Mouse (Mus musculus) limb, embryonic 12.5 days (tissue): ENCODE data around the gene Ewsr1. TPM values are rescaled to one million over a fixed set of nuclear protein-coding genes. Genes with fewer than 3 reads are reported as not detected.
A peak's percentile ranks its signal among the peaks of the same experiment; 100 is the strongest.

ENCODE experiments used
- ATAC-seq: fragments of 200-750 bp; cut with Nextera tagmentation; 2 replicates; pipeline ENCODE4 v1.8.0; 2017; ENCODE audit warnings: low read depth, moderate TSS enrichment; ENCODE audit not compliant: insufficient number of reproducible peaks, insufficient read depth, low FRiP score, low TSS enrichment
- H3K27ac ChIP-seq: fragments of 300-500 bp; sonication (generic); 2 replicates; pipeline ENCODE4 v1.5.1; 2016; ENCODE audit warnings: mild to moderate bottlenecking, moderate library complexity
- H3K27me3 ChIP-seq: fragments of 300-500 bp; sonication (generic); 2 replicates; pipeline ENCODE4 v1.6.1; 2016; ENCODE audit warnings: mild to moderate bottlenecking, moderate library complexity
- H3K36me3 ChIP-seq: fragments of 300-500 bp; sonication (generic); 2 replicates; pipeline ENCODE4 v1.6.1; 2016; ENCODE audit warnings: mild to moderate bottlenecking, moderate library complexity
- H3K4me1 ChIP-seq: fragments of 300-500 bp; sonication (generic); replicated peaks from 2 replicates; pipeline ENCODE4 v1.6.1; 2016
- H3K4me2 ChIP-seq: fragments of 300-500 bp; sonication (generic); 2 replicates; pipeline ENCODE4 v1.6.1; 2016; ENCODE audit warnings: mild to moderate bottlenecking, moderate library complexity
- H3K4me3 ChIP-seq: fragments of 300-500 bp; sonication (generic); replicated peaks from 2 replicates; pipeline ENCODE4 v1.5.1; 2016; ENCODE audit warnings: mild to moderate bottlenecking
- H3K9ac ChIP-seq: fragments of 300-500 bp; sonication (generic); replicated peaks from 2 replicates; pipeline ENCODE4 v1.6.1; 2016; ENCODE audit warnings: mild to moderate bottlenecking, moderate library complexity
- H3K9me3 ChIP-seq: fragments of 300-500 bp; sonication (generic); 2 replicates; pipeline ENCODE4 v1.6.1; 2016; ENCODE audit warnings: mild to moderate bottlenecking, moderate library complexity
- whole genome bisulfite sequencing: fragments of 180-500 bp; shearing (Covaris S2); methylation state at CpG from one replicate; pipeline ENCODE4 v1.1.7; 2016; 5-methylcytosine and 5-hydroxymethylcytosine counted together
- polyA plus RNA-seq: library from polyadenylated mRNA; unstranded; fragments of >200 nt; fragmentation: Nextera tagmentation; extraction: Ambion mirVana; gene quantifications from 2 replicates; pipeline ENCODE4 v1.2.1, GENCODE M21; 2016

Ewsr1 gene
- polyA plus RNA-seq, 1 experiment from 2014 or later: 1,006 TPM

DNA sequence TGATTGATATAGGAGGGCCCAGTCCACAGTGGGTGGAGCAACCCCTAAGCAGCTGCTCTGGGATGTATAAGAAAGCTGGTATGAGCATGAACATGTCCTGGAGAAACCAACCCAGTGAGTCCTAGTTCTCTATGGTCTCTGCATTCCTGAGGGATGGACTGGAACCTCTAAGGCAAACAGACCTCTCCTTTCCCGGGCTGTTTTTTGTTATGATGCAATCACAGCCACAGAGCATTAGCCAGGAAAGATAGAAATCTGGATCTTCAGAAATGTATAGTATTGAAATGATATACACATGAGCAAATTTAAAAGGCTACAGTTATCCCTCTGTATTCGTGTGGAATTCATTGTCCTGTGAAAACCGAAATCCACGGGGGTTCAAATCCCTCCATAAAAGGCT lies 26.6 kb upstream of the Ewsr1 start:
- no peaks in the 10 kb centered on the region for H3K36me3 ChIP-seq
- H3K4me2 ChIP-seq: no peak overlapping the region
- no peak for ATAC-seq
- no peaks in the 10 kb centered on the region for H3K9me3 ChIP-seq
- H3K27me3 ChIP-seq: no peaks in the 10 kb centered on the region
- H3K27ac ChIP-seq: no peak overlapping the region
- H3K4me3 ChIP-seq: no peak overlapping the region
- H3K9ac ChIP-seq: no peak overlapping the region
- 79% methylated on average over 4 of the region's 4 CpGs for WGBS
- H3K4me1 ChIP-seq: no peaks in the 10 kb centered on the region; the same call in 1 of the 2 replicates

DNA sequence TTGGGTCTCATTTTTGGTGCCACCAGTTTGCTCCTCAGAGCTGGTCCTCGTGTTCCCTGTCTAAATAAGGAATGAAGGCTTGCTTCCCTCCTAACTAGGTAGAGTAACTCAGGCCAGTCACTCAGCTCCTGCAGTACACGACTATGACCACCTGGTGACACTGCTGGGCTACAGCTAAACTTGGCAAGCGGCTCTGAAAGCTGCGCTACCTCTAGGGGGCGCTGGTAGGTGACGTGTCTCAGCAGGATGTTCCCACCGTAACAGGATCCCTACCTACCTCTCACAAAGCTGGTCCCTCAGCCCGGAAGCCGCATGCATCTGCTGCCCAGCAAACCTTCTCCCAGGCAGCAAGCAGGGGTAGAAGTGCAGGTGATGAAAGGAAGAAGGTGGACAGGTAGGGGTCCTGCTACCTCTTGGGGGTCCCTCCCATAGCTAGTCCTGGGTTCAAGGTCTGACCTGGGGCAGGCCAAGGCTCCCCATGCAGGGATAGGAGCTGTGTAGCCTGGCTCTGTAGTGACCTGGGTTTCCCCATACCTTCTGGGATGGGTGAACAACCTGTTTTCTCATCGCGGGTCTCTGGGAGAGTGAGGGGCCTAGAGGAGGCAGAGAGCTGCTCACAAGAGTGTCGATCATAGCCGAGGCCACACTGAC lies 16.0 kb upstream of the Ewsr1 start:
- Histone ChIP-seq H3K4me2 (no peak overlapping the region), H3K36me3 (no peaks in the 10 kb centered on the region), H3K9ac (no peak overlapping the region; the same call in 1 of the 2 replicates), H3K4me3 (no peak overlapping the region), H3K4me1 (no peaks in the 10 kb centered on the region), H3K9me3 (no peaks in the 10 kb centered on the region), H3K27me3 (no peaks in the 10 kb centered on the region), H3K27ac (no peak overlapping the region)
- ATAC-seq: 0 out of 2 replicates have a peak, but pooled peaks have one; percentile 27
- 27% methylated on average over 13 of the region's 13 CpGs for WGBS

DNA sequence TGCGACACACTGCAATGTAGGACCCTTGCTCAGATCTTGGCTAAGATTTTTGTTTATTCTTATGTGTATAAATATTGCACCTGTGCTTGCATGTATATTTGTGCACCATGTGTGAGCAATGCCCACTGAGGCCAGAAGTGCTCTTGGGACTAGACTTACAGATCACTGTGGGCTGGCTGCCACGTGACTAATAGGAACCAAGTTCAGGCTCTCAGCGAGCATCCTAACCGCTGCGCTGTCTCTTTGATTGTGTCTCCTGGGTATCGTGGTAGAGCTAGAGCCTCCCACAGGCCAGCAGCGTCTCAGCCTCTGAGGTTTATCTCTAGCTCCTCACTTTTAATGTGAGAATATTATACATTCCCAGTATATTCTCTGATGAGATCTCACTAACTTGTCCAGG lies 14.6 kb upstream of the Ewsr1 start:
- Histone ChIP-seq H3K9ac (no peak overlapping the region), H3K9me3 (no peaks in the 10 kb centered on the region), H3K4me1 (no peaks in the 10 kb centered on the region), H3K4me2 (no peak overlapping the region), H3K36me3 (no peaks in the 10 kb centered on the region), H3K27me3 (no peaks in the 10 kb centered on the region), H3K27ac (no peak overlapping the region), H3K4me3 (no peak overlapping the region)
- no peak for ATAC-seq
- WGBS: 81% methylated on average over 7 of the region's 7 CpGs

DNA sequence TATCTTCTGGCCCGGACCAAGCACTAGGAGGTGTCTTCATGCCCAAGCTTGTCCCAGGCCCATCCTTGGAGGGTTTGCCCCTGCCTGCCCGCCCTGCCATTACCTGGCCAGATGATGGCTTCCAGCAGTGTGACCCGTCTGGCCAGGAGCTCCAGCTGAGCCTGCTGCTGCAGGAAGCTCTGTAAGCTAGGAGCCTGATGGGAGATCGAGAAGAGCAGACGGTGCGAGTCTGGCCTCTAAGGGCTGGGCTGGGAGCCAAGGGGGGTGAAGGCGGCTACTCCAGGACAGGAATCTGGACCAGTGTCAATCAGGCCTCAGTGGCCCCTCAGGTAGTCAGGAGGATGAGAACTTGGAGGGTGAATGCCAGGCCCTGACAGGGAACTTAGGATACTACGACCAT lies 10.4 kb upstream of the Ewsr1 start:
- peaks cover 3% of the 10 kb centered on the region for H3K36me3 ChIP-seq
- no peak overlapping the region for H3K4me2 ChIP-seq
- ATAC-seq: no peak
- H3K9ac ChIP-seq: no peak overlapping the region
- no peaks in the 10 kb centered on the region for H3K27me3 ChIP-seq
- H3K9me3 ChIP-seq: no peaks in the 10 kb centered on the region
- no peaks in the 10 kb centered on the region for H3K4me1 ChIP-seq
- H3K27ac ChIP-seq: no peak overlapping the region
- no peak overlapping the region for H3K4me3 ChIP-seq
- 62% methylated on average over 8 of the region's 8 CpGs for WGBS

DNA sequence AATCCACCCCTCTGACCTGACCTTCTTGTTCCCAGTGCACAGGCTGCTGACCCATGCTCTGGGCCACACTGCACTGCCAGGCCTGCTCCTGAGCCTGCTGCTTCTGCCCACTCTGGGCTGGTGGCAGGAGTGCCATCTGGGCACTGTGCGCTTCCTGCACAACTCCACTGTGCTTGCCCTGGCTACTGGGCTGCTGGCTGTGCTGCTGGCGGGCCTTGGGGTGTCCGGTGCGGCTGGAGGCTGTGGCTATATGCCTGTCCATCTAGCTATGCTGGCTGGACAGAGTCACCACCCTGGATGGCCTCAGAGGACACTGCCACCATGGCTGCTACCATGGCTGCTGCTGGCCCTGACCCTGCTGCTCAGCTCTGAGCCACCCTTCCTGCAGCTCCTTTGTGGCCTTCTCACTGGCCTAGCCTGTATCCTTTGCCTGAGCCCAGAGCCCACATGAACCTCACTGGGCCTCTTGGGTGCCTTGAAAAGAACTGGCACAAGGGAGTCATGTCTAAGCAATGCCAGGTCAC lies 5.0 kb upstream of the Ewsr1 start:
- H3K27ac ChIP-seq: no peak overlapping the region

DNA sequence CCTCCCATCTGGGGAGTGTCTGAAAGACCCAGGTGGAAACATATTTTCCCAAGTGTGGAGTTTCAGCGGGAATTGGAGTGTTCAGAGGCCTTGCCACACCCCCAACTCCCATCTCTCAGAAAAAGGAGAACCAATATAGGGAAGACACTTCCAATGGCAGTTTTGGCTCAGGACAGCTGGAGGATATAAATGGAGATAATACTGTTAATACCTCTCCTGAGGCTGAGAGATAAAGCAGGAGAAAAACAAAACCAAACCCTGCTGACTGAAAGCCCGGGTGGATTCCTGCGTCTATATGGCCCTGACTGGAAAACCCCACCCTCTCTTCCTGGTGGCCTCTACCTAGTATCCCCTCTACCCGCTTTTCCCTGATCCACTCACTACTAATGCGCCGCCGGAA lies 3.3 kb upstream of the Ewsr1 start:
- no peak for ATAC-seq
- no peak overlapping the region for H3K4me3 ChIP-seq
- no peak overlapping the region for H3K27ac ChIP-seq
- H3K4me2 ChIP-seq: no peak overlapping the region
- WGBS: 92% methylated on average over 7 of the region's 7 CpGs
- H3K9ac ChIP-seq: no peak overlapping the region
- peaks cover 18% of the 10 kb centered on the region for H3K36me3 ChIP-seq
- H3K4me1 ChIP-seq: peaks cover 21% of the 10 kb centered on the region
- no peaks in the 10 kb centered on the region for H3K9me3 ChIP-seq
- no peaks in the 10 kb centered on the region for H3K27me3 ChIP-seq

More for the DNA sequence above, 5.0 kb upstream of the Ewsr1 start:
- Histone ChIP-seq H3K9me3 (no peaks in the 10 kb centered on the region), H3K9ac (0 out of 2 replicates have a peak overlapping the region, but pooled peaks have one; percentile 5), H3K36me3 (peaks cover 18% of the 10 kb centered on the region), H3K4me1 (peaks cover 18% of the 10 kb centered on the region), H3K4me3 (no peak overlapping the region), H3K4me2 (no peak overlapping the region), H3K27me3 (no peaks in the 10 kb centered on the region)
- 96% methylated on average over 4 of the region's 4 CpGs for WGBS
- no peak for ATAC-seq

DNA sequence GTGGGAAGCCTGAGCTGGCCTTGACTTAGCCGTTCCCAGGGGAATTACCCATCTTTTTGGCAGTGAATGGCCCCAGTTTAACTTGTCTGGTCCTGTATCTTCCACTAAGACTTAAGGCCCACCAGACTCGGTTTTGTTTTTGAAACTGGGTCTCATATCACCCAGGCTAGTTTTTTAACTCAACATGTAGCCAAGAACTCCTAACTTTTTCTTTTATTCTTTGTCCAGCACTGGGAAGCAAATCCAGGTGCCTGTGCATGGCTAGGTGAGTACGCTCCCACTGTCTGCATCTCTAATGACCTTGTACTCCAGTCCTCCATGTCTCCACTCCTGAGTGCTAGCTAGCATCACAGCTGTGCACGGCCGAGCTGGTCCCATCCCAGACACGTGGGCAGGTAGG lies 2.6 kb upstream of the Ewsr1 start:
- 0 out of 2 replicates have a peak overlapping the region, but pooled peaks have one; percentile 4 for H3K27ac ChIP-seq
- no peak overlapping the region for H3K4me3 ChIP-seq
- peaks cover 18% of the 10 kb centered on the region for H3K36me3 ChIP-seq
- 73% methylated on average over 6 of the region's 6 CpGs for WGBS
- 0 out of 2 replicates have a peak overlapping the region, but pooled peaks have one; percentile 67 for H3K4me2 ChIP-seq
- ATAC-seq: no peak
- H3K27me3 ChIP-seq: no peaks in the 10 kb centered on the region
- no peaks in the 10 kb centered on the region for H3K9me3 ChIP-seq
- H3K9ac ChIP-seq: no peak overlapping the region
- peaks cover 28% of the 10 kb centered on the region for H3K4me1 ChIP-seq

DNA sequence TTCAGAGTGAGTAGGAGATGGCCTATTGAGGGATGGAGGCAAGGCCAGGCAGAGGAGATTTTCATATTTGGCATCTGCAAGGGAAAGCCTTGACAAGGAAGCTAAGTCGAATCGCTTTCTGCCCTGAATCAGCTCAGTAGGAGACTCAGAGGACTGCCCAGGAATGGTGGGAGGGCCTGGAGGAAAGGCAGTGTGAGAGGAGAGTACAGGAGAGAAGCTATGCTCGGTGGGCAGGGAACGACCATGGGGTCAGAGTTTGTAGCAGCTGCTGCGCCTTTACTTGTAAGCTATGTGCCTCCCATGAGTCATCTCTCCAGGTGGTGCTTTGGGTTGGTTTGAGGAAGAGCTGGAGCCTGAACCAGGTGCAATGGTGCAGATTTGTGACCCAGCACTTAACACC lies 1.7 kb upstream of the Ewsr1 start:
- Histone ChIP-seq H3K4me1 (peaks cover 36% of the 10 kb centered on the region), H3K4me3 (peak overlapping the region; percentile 100), H3K27me3 (no peaks in the 10 kb centered on the region), H3K27ac (peak overlapping the region; percentile 97; the same call in 1 of the 2 replicates), H3K36me3 (peaks cover 18% of the 10 kb centered on the region), H3K9me3 (no peaks in the 10 kb centered on the region), H3K9ac (0 out of 2 replicates have a peak overlapping the region, but pooled peaks have one; percentile 99), H3K4me2 (peak overlapping the region; percentile 67)
- no peak for ATAC-seq
- 38% methylated on average over 5 of the region's 5 CpGs for WGBS

DNA sequence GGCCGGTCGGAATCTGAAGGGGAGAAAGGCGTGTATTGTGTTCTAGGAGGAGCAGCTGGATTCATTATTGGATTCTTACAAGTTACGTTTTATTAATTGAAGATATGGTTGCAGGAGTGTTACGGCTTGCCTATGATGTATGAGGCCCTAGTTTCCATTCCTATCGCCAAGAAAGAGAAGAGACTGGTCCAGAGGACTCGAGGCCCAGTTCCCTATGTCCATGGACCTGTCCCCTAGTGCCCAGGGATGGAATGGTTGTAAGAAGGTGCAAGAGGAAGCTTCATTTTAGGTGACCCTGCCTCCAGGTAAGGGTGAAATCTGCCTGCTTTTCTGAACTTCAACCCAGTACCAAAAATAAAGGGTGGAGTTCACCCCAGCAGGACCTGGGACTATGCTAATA lies 1.2 kb upstream of the Ewsr1 start:
- H3K4me3 ChIP-seq: peak overlapping the region; percentile 100
- 2% methylated on average over 7 of the region's 7 CpGs for WGBS
- no peak for ATAC-seq
- H3K36me3 ChIP-seq: peaks cover 18% of the 10 kb centered on the region
- H3K4me1 ChIP-seq: peaks cover 37% of the 10 kb centered on the region
- peak overlapping the region; percentile 99 for H3K9ac ChIP-seq
- H3K27ac ChIP-seq: peak overlapping the region; percentile 97
- no peaks in the 10 kb centered on the region for H3K27me3 ChIP-seq
- no peaks in the 10 kb centered on the region for H3K9me3 ChIP-seq
- H3K4me2 ChIP-seq: peak overlapping the region; percentile 67

DNA sequence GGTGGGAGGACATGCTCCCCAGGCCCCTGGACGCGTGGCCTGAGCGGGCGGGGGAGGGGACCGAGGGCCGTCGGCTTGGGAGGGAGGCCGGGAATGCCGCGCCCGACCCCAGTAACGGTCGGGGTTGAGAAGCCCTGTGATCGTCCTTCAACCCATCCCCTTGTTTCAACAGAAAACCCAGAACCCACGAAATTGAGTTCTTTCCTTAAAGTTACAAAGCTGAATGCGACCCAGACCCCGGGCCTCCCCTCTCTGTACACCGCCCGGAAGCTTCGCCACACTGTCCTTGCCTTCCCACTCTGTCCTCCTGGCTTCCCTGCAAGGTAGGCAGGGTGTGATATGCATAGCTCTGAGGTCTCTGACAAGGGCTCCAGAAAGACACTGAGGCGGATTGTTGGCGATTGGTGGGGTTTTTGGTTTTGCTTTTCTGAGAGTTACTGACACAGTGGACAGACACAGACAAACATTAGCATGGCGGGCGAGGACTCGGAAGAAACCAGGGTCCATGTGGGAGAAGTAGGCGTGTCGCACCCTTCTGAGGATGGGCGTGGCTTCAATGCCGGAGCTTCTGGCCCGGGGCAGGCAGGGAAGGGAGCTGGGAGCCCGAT lies 614 bp upstream of the Ewsr1 start:
- under 1% methylated on average over 31 of the region's 31 CpGs for WGBS
- H3K9ac ChIP-seq: peak overlapping the region; percentile 99
- peak overlapping the region; percentile 100 for H3K4me3 ChIP-seq
- H3K27me3 ChIP-seq: no peaks in the 10 kb centered on the region
- peaks cover 37% of the 10 kb centered on the region for H3K4me1 ChIP-seq
- H3K36me3 ChIP-seq: peaks cover 17% of the 10 kb centered on the region
- H3K27ac ChIP-seq: peak overlapping the region; percentile 97
- H3K9me3 ChIP-seq: no peaks in the 10 kb centered on the region
- H3K4me2 ChIP-seq: peak overlapping the region; percentile 67
- peak; percentile 71 for ATAC-seq

DNA sequence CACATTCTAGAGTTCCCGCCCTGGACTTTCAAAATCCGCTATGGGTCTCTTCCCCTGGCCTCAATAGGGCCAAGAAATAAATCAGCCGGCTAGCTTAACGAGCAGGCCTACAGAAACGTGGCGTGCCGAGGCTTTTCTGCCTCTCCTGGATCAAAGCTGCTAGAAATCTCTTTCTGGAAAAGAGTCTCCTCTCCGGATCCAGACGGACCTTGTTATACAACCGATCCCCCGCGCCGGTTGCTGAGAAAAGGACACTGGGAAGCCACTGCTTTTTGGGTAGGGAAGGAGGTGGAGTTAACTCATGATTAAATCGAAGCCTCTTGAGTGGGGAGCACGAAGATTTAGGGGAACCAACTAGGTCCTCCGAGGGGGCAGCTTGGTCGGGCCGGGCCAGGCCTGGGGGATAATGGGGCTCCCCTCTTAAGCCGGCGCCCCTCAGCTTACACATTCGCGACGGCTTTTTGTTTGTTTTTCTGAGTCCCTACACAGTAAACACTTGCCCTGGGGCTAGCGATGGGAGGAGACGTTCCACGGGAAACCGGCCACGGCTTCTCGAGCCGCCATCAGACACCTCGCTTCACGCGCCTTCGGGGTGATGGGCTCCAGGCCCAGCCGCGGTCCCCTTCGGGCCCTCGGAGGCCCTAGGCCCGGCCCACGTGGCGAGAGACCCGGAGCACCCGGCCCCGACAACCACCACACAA lies 881 bp downstream of the Ewsr1 start:
- Histone ChIP-seq H3K27ac (peak overlapping the region; percentile 97), H3K27me3 (no peaks in the 10 kb centered on the region), H3K4me3 (peak overlapping the region; percentile 100), H3K9me3 (no peaks in the 10 kb centered on the region), H3K4me1 (peaks cover 41% of the 10 kb centered on the region), H3K36me3 (peaks cover 8% of the 10 kb centered on the region), H3K9ac (peak overlapping the region; percentile 99), H3K4me2 (peak overlapping the region; percentile 92)
- under 1% methylated on average over 44 of the region's 44 CpGs for WGBS
- no peak for ATAC-seq
